Mouse (Mus musculus): Measurements from ENCODE around the gene Sugct.

- TF ChIP-seq MAFK (IDR thresholded peaks at IDR 0.05; ENCODE audit: insufficient read depth, low read depth, low read length) (no peak), ZC3H11A (IDR thresholded peaks at IDR 0.05; ENCODE audit: borderline replicate concordance, low read depth, low read length) (no peak), ZNF384 (IDR thresholded peaks at IDR 0.05; ENCODE audit: low read depth, low read length) (no peak), CHD2 (IDR thresholded peaks at IDR 0.05; ENCODE audit: low read depth, low read length) (no peak), HCFC1 (IDR thresholded peaks at IDR 0.05; ENCODE audit: borderline replicate concordance, insufficient read depth, low read length) (no peak)
Measured at GRCm38 (mm10) chr13:16821785-16822184, 873.6 kb downstream of the Sugct start.
